Comparison of ENCODE assay signal across 16 mouse cellular contexts in genomic region chr1:168197195-168197907, GRCm38 (mm10).
DNase-seq lines count a peak whose midpoint lies in the region; ATAC-seq and TF ChIP-seq lines count a peak whose summit lies in the region.
"Had no signal": no experiment of that assay in that cellular context is flagged by ENCODE, and none has a peak within 500 bp of the region (broad histone marks: within the 10 kb centered on the region; RNA-seq: fewer than 3 reads in every experiment).

No protein-coding gene starts in this region.

- no peak overlapping the region for H3K4me2 ChIP-seq in hindbrain, postnatal 0 days (ENCODE audit: low read depth, low read length)
- no peak overlapping the region for H3K4me2 ChIP-seq in hindbrain, embryonic 12.5 days (replicated peaks)
- no peak overlapping the region for H3K4me2 ChIP-seq in liver, postnatal 0 days (ENCODE audit: low read depth, low read length)
- H3K4me2 ChIP-seq: forebrain, embryonic 15.5 days; heart, embryonic 13.5 days; midbrain, embryonic 11.5 days; stomach, embryonic 15.5 days had no signal

- no peaks in the 10 kb centered on the region for H3K4me1 ChIP-seq in hindbrain, postnatal 0 days (ENCODE audit: insufficient read depth, low read length)
- H3K4me1 ChIP-seq in hindbrain, embryonic 12.5 days, result no peaks in the 10 kb centered on the region
- no peaks in the 10 kb centered on the region for H3K4me1 ChIP-seq in liver, postnatal 0 days (ENCODE audit: insufficient read depth)
- H3K4me1 ChIP-seq: stomach, embryonic 15.5 days had no signal

- no peak overlapping the region for H3K9ac ChIP-seq in hindbrain, postnatal 0 days (replicated peaks; ENCODE audit: low read length)
- H3K9ac ChIP-seq in hindbrain, embryonic 12.5 days, result no peak overlapping the region
- no peak overlapping the region for H3K9ac ChIP-seq in liver, postnatal 0 days (replicated peaks)
- H3K9ac ChIP-seq: forebrain, embryonic 15.5 days; heart, embryonic 13.5 days; stomach, embryonic 15.5 days had no signal

- ATAC-seq in hindbrain, postnatal 0 days, result no peak
- ATAC-seq in hindbrain, embryonic 12.5 days (ENCODE audit: low FRiP score), result no peak
- ATAC-seq in liver, postnatal 0 days, result no peak
- ATAC-seq: forebrain, embryonic 15.5 days; inflammation-experienced regulatory T-cells, adult 6 months had no signal

- peaks cover 11% of the 10 kb centered on the region for H3K36me3 ChIP-seq in hindbrain, postnatal 0 days (ENCODE audit: insufficient read depth, low read length)
- H3K36me3 ChIP-seq in hindbrain, embryonic 12.5 days, result peaks cover 28% of the 10 kb centered on the region
- 0 out of 2 replicates have a peak, but pooled peaks cover 13% of the 10 kb centered on the region for H3K36me3 ChIP-seq in liver, postnatal 0 days (replicated peaks; ENCODE audit: insufficient read depth, low read length)

- H3K4me3 ChIP-seq in hindbrain, postnatal 0 days (ENCODE audit: low read length), result no peak overlapping the region
- H3K4me3 ChIP-seq in hindbrain, embryonic 12.5 days, result no peak overlapping the region
- H3K4me3 ChIP-seq in liver, postnatal 0 days (ENCODE audit: low read depth, low read length), result no peak overlapping the region
- H3K4me3 ChIP-seq: forebrain, embryonic 15.5 days; gastrocnemius, adult 2 months; heart, embryonic 13.5 days; stomach, embryonic 15.5 days had no signal

- no peaks in the 10 kb centered on the region for H3K9me3 ChIP-seq in hindbrain, postnatal 0 days (ENCODE audit: low read length)
- H3K9me3 ChIP-seq in hindbrain, embryonic 12.5 days (replicated peaks), result no peaks in the 10 kb centered on the region
- H3K9me3 ChIP-seq in liver, postnatal 0 days (ENCODE audit: low read length), result no peaks in the 10 kb centered on the region
- H3K9me3 ChIP-seq: forebrain, embryonic 15.5 days; heart, embryonic 13.5 days; stomach, embryonic 15.5 days had no signal

- H3K27ac ChIP-seq in hindbrain, postnatal 0 days, result no peak overlapping the region
- H3K27ac ChIP-seq in hindbrain, embryonic 12.5 days, result no peak overlapping the region
- no peak overlapping the region for H3K27ac ChIP-seq in liver, postnatal 0 days (ENCODE audit: low read depth)
- H3K27ac ChIP-seq: forebrain, embryonic 15.5 days; gastrocnemius, adult 2 months; stomach, embryonic 15.5 days had no signal

- no peak for TF ChIP-seq EP300 in liver, postnatal 0 days (IDR thresholded peaks at IDR 0.05; ENCODE audit: low read depth)

- no peaks in the 10 kb centered on the region for H3K27me3 ChIP-seq in hindbrain, postnatal 0 days (ENCODE audit: insufficient read depth, low read length)
- H3K27me3 ChIP-seq in hindbrain, embryonic 12.5 days, result no peaks in the 10 kb centered on the region
- H3K27me3 ChIP-seq in liver, postnatal 0 days (ENCODE audit: insufficient read depth, low read length), result no peaks in the 10 kb centered on the region
- H3K27me3 ChIP-seq: forebrain, embryonic 15.5 days; heart, embryonic 13.5 days; stomach, embryonic 15.5 days had no signal

- peak; percentile 34 for DNase-seq in cerebellum, adult 9-11 months
- DNase-seq in cerebellum, adult 11 months, result no peak
- peak; percentile 33 for DNase-seq in hindbrain, postnatal 0 days (ENCODE audit: low spot score)
- DNase-seq in testis, postnatal 14 days (ENCODE audit: low spot score), result peak; percentile 11
- DNase-seq in testis, postnatal 10 days (ENCODE audit: low spot score), result no peak
- no peak for DNase-seq in right cerebral cortex, adult 18-20 months
- DNase-seq in liver, postnatal 0 days, result no peak
- DNase-seq: gastrocnemius, adult 2 months; kidney, postnatal 10 days; thymus, postnatal 4 days had no signal

- no peak for TF ChIP-seq CTCF in hindbrain, postnatal 0 days (IDR thresholded peaks at IDR 0.05; ENCODE audit: low read depth)
- no peak for TF ChIP-seq CTCF in liver, postnatal 0 days (IDR thresholded peaks at IDR 0.05; ENCODE audit: low read depth)

- WGBS in hindbrain, postnatal 0 days, result 56% methylated on average over 6 of the region's 6 CpGs
- 94% methylated on average over 6 of the region's 6 CpGs for WGBS in hindbrain, embryonic 12.5 days
- WGBS in liver, postnatal 0 days (ENCODE audit: insufficient replicate concordance), result 81% methylated on average over 6 of the region's 6 CpGs

Comparison
In these comparisons a context has a peak if more than half of its experiments do, and no peak if none do; other contexts are left out.
1. DNase-seq: peak in cerebellum, adult 9-11 months (single experiment), hindbrain, postnatal 0 days (single experiment) and testis, postnatal 14 days (single experiment); none in cerebellum, adult 11 months (single experiment), testis, postnatal 10 days (single experiment), right cerebral cortex, adult 18-20 months (single experiment) and liver, postnatal 0 days (single experiment).